Comparison of ENCODE assay signal across 8 mouse cellular contexts in genomic region chr4:82447061-82447671, GRCm38 (mm10).
DNase-seq lines count a peak whose midpoint lies in the region; ATAC-seq and TF ChIP-seq lines count a peak whose summit lies in the region.
"Had no signal": no experiment of that assay in that cellular context is flagged by ENCODE, and none has a peak within 500 bp of the region (broad histone marks: within the 10 kb centered on the region; RNA-seq: fewer than 3 reads in every experiment).

No protein-coding gene starts in this region.

- WGBS in intestine, embryonic 16.5 days, result 19% methylated on average over 8 of the region's 8 CpGs
- 18% methylated on average over 8 of the region's 8 CpGs for WGBS in midbrain, postnatal 0 days

- peak; percentile 82 for DNase-seq in adrenal gland, adult 2 months
- peak; percentile 91 to 95 for DNase-seq in cerebellum, postnatal 14 days
- peak; percentile 90 for DNase-seq in gastrocnemius, postnatal 25 days
- peak; percentile 27 to 76 for DNase-seq in left cerebral cortex, adult 9 months (ENCODE audit: low spot score in 2 of 2)
- peak; percentile 85 for DNase-seq in midbrain, postnatal 0 days (ENCODE audit: low spot score)
- DNase-seq in thymus, postnatal 4 days, result no peak

- H3K9ac ChIP-seq in intestine, embryonic 16.5 days (ENCODE audit: low read depth, low read length), result no peak overlapping the region
- H3K9ac ChIP-seq in midbrain, postnatal 0 days (replicated peaks; ENCODE audit: low read length, poor library complexity, severe bottlenecking), result no peak overlapping the region

- TF ChIP-seq CTCF in midbrain, postnatal 0 days (IDR thresholded peaks at IDR 0.05), result no peak

- H3K4me3 ChIP-seq in intestine, embryonic 16.5 days (ENCODE audit: low read length), result no peak overlapping the region
- H3K4me3 ChIP-seq in midbrain, postnatal 0 days (ENCODE audit: low read depth, low read length), result no peak overlapping the region
- H3K4me3 ChIP-seq: erythroblast, embryonic 14.5 days had no signal

- peak; percentile 95 for ATAC-seq in intestine, embryonic 16.5 days
- 0 out of 2 replicates have a peak, but pooled peaks have one; percentile 38 for ATAC-seq in midbrain, postnatal 0 days (ENCODE audit: low FRiP score)

- no peaks in the 10 kb centered on the region for H3K27me3 ChIP-seq in intestine, embryonic 16.5 days (replicated peaks; ENCODE audit: control insufficient read depth, insufficient read depth, low read length)
- H3K27me3 ChIP-seq in midbrain, postnatal 0 days (ENCODE audit: insufficient read depth, low read length), result no peaks in the 10 kb centered on the region

- H3K27ac ChIP-seq in intestine, embryonic 16.5 days (ENCODE audit: low read length), result peak overlapping the region; percentile 78
- 0 out of 2 replicates have a peak overlapping the region, but pooled peaks have one; percentile 26 for H3K27ac ChIP-seq in midbrain, postnatal 0 days (ENCODE audit: low read depth, low read length)

- H3K4me1 ChIP-seq in intestine, embryonic 16.5 days (ENCODE audit: control insufficient read depth, insufficient read depth, low read length), result peaks cover 45% of the 10 kb centered on the region
- H3K4me1 ChIP-seq in midbrain, postnatal 0 days (ENCODE audit: insufficient read depth, low read length), result no peaks in the 10 kb centered on the region

- H3K4me2 ChIP-seq in intestine, embryonic 16.5 days (ENCODE audit: low read depth, low read length), result peak overlapping the region; percentile 22; the same call in 1 of the 2 replicates
- no peak overlapping the region for H3K4me2 ChIP-seq in midbrain, postnatal 0 days (ENCODE audit: low read depth, low read length, poor library complexity, severe bottlenecking)

- H3K36me3 ChIP-seq in intestine, embryonic 16.5 days (ENCODE audit: control insufficient read depth, insufficient read depth, low read length), result no peaks in the 10 kb centered on the region
- H3K36me3 ChIP-seq in midbrain, postnatal 0 days (ENCODE audit: insufficient read depth, low read length), result no peaks in the 10 kb centered on the region

- no peaks in the 10 kb centered on the region for H3K9me3 ChIP-seq in intestine, embryonic 16.5 days (ENCODE audit: control insufficient read depth, low read length)
- no peaks in the 10 kb centered on the region for H3K9me3 ChIP-seq in midbrain, postnatal 0 days (ENCODE audit: low read length)
